Mouse (Mus musculus): ENCODE data around the gene Slco1a5.
"Not testable (repeated sequence)": the region's sequence is repeated elsewhere in the genome, so short reads cannot be mapped to it uniquely, and the experiment has no call there.

Slco1a5 gene

DNA sequence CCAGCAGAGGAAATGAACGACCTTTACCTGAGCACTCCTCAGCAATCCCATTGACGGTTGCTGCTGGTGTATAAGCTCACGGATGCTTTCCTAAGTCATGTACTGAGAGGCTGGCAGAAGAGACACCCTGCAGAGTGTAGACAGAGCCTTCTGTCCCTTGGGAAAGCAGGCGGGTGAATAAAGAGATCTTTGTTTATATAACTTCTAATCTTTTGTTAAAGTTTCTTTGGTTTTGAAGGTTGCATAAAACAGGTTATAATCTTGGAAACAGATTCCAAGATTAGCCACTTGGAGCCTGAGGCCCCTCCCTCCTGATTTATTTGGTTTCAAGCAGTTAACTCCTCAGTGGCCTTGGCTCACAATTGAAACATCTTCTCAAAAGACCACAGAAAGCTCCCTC lies at the start of gene Slco1a5:
Gene Slco1a5 (minus strand): TSS at position 101 of the 400 bp plus-strand sequence.
- no peak for DNase-seq (ENCODE audit: low spot score)

DNA sequence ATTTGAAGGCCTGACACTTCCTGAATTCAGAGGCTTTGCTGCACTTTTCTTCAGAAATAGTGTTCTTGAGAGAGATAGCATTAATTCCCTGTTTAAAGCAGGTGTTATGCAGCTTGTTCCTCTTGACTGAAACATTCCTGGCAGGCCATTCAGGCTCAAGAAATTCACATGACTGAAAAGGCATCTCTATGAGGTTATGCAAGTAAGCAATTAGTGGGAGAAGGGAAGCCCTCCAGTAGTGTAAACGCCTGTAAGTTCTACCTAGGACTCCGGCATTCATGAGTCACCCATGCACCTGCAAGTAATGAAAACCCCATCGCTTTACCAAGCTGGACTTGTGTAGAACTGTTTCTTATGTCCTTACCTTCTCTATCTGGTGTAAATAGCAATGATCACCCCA lies 46.8 kb upstream of the Slco1a5 start:
- DNase-seq (ENCODE audit: low spot score), result no peak

DNA sequence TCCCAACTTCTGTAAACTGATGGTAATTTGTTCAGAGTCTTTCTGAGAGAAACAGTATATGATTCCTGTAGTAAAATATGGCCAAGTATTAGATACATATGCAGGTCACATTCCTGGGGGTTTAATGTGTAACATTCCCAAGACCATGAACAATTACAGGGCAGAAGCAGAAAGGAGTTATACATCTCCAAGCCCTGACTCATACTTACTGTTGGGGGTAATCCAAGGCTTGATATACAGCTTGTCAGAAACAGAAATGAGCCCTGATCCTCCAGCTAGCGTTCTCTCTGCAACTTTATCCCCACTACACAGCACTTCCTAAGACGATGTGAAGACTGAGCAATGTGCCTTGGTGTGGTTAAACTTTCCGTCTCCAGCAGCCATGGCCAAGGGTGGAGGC lies 44.8 kb upstream of the Slco1a5 start:
- DNase-seq (ENCODE audit: low spot score), result no peak

- DNase-seq (ENCODE audit: low spot score), result no peak
Observed at GRCm38 (mm10) chr6:142366473-142367018, 43.8 kb upstream of the Slco1a5 start.

DNA sequence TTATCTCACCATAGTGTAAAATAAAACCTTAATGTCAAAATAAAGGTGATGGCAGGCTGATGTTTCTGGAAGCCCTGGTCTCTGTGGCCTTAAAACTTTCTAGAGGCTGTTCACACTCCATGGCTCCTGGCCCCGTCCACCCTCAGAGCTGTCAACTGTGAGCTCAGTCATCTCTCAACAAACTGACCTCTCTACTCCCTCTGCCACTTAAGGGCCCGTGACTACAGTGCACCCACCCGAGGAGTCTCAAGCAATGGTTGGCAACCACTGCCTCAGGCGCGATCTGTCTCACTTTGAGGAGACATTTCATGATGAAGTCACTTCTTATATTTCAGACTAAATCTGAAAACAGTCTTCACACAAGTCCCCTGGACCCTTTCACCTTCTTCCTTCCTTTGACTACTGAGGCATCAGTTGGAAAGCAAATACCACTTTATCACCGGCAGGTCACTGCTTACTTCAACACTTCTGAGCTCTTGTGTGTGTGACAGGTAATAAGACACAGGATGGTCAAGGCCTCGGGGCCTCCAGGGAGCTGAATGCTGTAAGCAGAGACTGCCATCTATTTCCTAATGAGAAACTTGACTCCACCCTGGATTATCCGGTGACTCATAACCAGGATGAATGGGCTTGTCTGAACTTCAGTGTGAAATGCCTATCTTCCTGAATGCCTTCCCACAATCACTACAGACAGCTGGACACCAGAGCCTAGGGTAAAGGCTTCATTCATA lies 43.1 kb upstream of the Slco1a5 start:
- no peak for DNase-seq (ENCODE audit: low spot score)

- DNase-seq (ENCODE audit: low spot score), result no peak
Observed at GRCm38 (mm10) chr6:142363019-142363576, 40.3 kb upstream of the Slco1a5 start.

GRCm38 (mm10) chr6:142362036-142362435 lies 39.3 kb upstream of the Slco1a5 start:
- no peak for DNase-seq (ENCODE audit: low spot score)

GRCm38 (mm10) chr6:142357106-142357505 lies 34.3 kb upstream of the Slco1a5 start:
- DNase-seq (ENCODE audit: low spot score), result no peak

DNA sequence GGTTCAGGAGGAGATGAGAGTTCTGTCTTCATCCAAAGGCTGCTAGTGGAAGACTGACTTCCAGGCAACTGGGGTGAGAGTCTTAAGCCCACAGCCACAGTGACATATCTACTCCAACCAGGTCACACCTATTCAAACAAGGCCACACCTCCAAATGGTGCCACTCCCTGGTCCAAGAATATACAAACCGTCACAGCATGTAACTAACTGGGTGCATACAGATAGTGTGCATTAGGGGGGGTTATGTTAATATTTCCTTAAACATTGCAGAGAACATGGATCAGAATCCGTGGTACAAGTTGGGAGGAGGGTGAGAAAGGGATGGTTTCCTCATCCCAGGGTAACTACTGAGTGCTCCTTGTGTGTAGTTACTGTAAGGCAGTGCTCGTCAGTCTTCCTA lies 29.3 kb upstream of the Slco1a5 start:
- not testable (repeated sequence) for DNase-seq (ENCODE audit: low spot score)

- DNase-seq (ENCODE audit: low spot score), result no peak
Observed at GRCm38 (mm10) chr6:142347431-142348385, 24.9 kb upstream of the Slco1a5 start.

GRCm38 (mm10) chr6:142346181-142347110 lies 23.7 kb upstream of the Slco1a5 start:
- no peak for DNase-seq (ENCODE audit: low spot score)

DNA sequence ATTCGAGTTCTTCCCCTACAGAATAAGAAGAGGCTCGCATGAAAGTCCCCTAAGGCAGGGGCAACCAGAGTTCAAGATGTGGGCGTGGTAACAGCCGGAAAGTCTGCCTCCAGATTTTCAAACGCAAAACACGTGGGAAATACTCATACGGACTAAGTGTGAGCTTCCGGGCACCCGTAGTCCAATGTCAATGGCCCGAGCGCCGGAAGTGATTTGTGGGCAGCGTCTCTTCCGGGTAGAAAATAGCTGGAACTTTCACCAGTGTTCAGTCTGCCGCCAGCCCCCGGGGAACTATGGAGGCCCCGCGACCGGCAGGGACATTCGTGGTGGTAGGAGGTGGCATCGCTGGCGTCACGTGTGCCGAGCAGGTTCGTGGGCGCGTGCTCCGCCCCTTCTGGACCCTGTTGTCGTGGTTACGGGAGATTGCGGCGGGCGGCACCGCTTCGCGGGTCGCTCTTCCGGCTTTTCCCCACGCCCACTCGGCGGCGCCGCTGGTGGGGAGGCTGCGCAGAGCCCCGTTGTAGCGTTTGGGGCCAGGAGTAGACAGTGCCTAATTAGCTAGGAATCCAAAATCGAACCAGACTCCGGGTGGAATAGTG lies 22.8 kb upstream of the Slco1a5 start, which contains the start of gene Pyroxd1:
Gene Pyroxd1 (plus strand): TSS at position 215 of the 599 bp plus-strand sequence.
- peak; percentile 71 for DNase-seq (ENCODE audit: low spot score)

- DNase-seq (ENCODE audit: low spot score), result no peak
Observed at GRCm38 (mm10) chr6:142343561-142343960, 20.8 kb upstream of the Slco1a5 start.

DNA sequence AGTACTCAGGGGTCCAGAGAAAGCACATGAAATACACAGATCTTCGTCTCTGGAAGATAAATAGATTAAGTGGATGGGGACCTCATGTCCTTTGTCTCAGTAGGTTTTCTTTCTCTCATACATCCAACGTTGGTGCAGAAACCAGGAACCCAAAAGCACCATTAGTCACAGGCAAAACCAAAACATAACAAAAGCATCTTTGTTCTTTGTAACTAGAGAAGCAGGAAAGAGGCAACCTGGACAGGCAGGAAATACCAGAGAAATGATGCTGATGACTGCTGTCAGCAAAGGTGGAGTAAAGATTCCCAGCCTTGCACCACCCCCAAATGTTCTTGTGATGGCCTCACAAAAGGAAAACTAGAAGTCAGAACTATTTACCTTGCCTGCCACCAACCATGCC lies 16.8 kb upstream of the Slco1a5 start:
- no peak for DNase-seq (ENCODE audit: low spot score)

DNA sequence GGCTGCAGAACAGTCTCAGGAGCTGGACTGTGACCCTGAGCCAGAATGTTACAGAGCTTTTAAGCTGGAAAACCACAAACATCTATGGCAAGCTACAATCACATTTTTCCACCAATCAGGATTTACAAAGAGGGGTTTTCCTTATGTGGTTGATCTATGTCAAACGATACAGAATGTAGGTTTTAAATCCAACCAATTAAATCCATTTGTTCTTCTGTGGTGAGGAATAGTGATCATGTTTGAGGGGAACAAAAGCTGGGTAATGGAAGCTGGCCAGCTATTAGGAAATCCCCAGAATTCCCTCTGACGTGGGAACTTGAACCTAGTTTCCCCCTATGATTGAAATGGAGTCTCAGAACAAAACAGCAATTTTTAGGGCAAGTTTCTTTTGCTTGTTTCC lies 16.2 kb upstream of the Slco1a5 start:
- no peak for DNase-seq (ENCODE audit: low spot score)

DNA sequence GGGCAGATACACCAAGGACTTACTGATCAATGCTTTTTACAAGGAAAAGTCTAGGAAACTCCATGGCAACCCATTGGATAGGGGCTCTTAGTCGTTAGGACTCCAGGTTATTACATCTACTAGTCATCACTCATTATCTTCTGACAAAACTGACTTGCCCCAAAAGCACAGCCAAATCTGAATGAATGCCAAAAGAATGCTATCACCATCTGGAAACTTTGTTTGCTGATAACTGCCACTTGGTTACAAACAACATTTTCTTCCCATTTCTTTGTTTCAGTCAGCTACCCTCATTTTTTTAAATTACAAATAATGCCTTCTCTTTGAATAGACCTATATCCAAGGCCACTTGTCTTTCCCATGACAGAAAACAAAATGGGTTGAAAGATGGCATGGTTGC lies 6.4 kb upstream of the Slco1a5 start:
- no peak for DNase-seq (ENCODE audit: low spot score)

DNA sequence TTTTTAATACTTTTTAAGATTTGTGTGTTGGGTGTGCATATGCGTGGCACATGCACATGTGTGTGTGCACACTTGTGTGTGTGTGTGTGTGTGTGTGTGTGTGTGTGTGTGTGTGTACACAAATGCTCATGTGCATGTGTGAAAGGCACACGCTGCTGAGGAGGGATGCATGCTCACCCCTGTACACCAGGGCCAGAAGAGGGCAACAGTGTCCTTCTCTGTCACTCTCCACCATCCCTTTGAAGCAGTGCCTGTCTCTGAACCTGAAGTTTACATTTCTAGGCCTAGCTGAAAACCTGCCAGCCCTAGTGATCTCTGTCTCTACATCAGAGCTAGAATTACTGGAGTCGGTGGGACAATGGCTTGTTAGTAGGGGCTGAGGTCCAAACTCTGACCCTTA lies 3.8 kb upstream of the Slco1a5 start:
- no peak for DNase-seq (ENCODE audit: low spot score)

DNA sequence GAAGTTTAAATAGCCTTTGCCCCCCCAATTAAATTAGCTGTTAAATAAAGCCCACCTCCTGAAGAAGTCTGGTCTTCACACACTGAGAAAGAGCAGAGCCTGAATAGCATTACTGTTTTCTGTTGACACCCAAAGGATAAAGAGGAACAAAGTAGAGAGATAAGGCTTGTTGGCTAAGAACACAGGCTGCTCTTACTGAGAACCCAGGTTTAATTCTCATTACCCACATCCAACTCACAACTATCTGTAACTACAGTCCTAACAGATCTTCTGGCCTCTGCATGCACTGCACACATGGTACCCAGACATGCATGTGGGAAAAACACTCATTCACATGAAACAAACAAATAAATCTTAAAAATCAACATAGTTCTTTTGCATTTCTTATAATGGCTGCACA lies 5.7 kb downstream of the Slco1a5 start:
- DNase-seq (ENCODE audit: low spot score), result no peak

- DNase-seq (ENCODE audit: low spot score), result no peak
Observed at GRCm38 (mm10) chr6:142314285-142314684, 8.5 kb downstream of the Slco1a5 start.

DNA sequence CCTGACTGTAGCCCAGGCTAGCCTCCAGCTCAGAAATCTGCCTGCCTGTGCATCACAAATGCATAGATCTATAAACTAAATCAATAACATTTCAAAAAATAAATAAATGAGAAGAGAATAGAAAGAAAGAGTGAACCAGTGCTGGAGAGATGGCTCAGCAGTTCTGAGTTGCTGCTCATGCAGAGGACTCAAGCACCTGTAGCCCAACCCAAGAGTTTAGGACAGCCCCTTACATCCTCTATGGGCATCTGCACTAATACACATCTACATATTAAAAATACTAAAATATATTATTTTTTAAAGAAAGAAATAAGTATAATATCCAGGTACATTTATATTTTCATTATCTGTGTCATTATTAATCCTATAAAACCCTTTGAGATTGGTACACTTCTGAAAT lies 17.7 kb downstream of the Slco1a5 start:
- no peak for DNase-seq (ENCODE audit: low spot score)

DNA sequence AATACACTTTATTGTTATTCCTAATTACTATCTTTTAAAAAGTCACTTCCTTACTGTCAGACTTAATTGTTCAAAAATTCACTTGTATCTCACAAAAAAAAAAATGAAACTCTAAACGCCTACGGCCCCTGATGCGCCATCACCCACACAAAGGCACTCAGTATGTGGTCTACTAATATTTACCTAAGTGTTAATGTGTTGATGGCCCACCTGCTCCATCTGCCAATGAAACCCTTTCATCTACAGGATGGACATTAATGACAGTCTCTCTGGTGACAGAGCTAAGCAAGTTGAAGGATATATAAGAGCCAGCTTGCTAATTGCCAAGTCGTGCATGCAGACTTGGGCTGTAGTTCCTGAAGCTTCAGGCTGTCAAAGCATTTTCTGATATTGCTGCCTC lies 24.7 kb downstream of the Slco1a5 start, which contains the start of gene Iapp:
Gene Iapp (plus strand): TSS at position 326 of the 400 bp plus-strand sequence.
- DNase-seq (ENCODE audit: low spot score), result no peak

Measured in ovary, adult 18-20 months (tissue).